Mouse (Mus musculus): ENCODE measurements at regions not wholly inside any gene's neighbourhood (a gene's known extent, or its start where the extent isn't known, plus 50 kb on each side); places are given as distances from the start of the nearest gene placed in this dataset.

DNA sequence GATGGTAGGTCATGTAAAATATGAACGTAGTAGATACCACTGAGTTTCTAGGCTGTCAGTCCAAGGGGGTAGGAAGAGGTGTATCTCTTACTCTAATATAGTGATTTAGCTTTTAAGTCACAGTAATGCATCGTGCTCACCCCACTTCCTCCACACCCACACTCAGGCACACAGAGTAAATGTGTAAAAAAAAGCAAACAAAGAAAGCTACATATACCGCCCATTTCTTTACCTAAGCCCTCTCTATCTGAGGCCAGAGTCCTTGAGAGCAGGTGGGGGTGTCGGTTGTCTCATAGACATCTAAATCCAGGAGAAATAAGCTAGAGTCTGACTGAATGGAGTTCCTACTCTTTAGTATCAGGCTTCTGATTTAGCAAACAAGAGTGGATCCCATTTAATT, 548.5 kb upstream of the Id4 start:
- TF ChIP-seq CTCF (IDR thresholded peaks at IDR 0.05; ENCODE audit: borderline replicate concordance, insufficient read depth, low read length): no peak
- TF ChIP-seq POLR2A (IDR thresholded peaks at IDR 0.05; ENCODE audit: low read depth, low read length): no peak
